Mouse (Mus musculus): ENCODE data around the gene Crls1. TPM values are rescaled to one million over a fixed set of nuclear protein-coding genes. Genes with fewer than 3 reads are reported as not detected.

Crls1 gene
- polyA plus RNA-seq, 1 experiment: 28.3 TPM

DNA sequence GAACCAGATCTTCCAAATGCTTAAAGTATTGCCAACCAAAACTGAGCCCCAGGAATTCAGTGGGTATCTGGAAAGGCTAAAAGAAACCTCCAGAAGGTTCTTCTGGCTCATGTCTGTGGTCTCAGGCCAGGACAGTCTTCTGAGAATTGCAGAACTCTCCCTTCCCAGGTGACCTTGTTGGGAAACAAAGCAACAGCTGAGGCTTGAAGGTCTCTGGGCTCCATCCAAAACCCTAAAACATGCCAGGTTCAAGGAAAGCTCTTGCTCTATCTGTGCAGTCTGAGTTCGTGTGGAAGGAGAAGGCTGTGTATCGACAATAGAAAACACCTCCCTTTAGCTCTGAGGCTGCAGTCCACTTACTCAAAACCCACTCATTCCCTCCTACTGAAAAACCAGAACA is 58.5 kb downstream of the Crls1 start:
- H3K4me3 ChIP-seq (ENCODE audit: insufficient read depth, low read length): no peak overlapping the region
- no peak overlapping the region for H3K27ac ChIP-seq (ENCODE audit: insufficient read depth, low read length)
- TF ChIP-seq POLR2A (IDR thresholded peaks at IDR 0.05; ENCODE audit: extremely low read depth, insufficient read depth, low read length) (no peak), CTCF (IDR thresholded peaks at IDR 0.05; ENCODE audit: extremely low read depth, insufficient read depth, low read length) (no peak)
- no peaks in the 10 kb centered on the region for H3K4me1 ChIP-seq (ENCODE audit: control insufficient read depth, insufficient read depth, low read length)

DNA sequence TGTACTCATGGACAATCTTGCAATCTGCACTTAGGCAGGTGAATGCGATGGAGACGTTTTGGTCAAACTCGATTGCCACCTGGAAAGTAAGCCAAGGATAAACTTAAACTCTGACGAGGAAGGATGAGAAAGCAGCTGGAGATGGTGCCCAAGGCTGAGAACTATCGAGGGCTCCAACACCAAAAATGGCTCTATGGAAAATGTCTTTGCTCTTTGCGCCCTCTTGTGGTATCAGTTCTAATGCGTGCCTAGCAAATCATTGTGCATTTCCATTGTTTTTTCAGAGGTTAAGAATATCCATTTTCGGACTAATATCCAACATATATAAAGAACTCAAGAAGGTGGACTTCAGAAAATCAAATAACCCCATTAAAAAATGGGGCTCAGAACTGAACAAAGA is 60.3 kb downstream of the Crls1 start:
- no peak overlapping the region for H3K27ac ChIP-seq (ENCODE audit: insufficient read depth, low read length)
- TF ChIP-seq POLR2A (IDR thresholded peaks at IDR 0.05; ENCODE audit: extremely low read depth, insufficient read depth, low read length): no peak
- TF ChIP-seq CTCF (IDR thresholded peaks at IDR 0.05; ENCODE audit: extremely low read depth, insufficient read depth, low read length): peak; percentile 50

DNA sequence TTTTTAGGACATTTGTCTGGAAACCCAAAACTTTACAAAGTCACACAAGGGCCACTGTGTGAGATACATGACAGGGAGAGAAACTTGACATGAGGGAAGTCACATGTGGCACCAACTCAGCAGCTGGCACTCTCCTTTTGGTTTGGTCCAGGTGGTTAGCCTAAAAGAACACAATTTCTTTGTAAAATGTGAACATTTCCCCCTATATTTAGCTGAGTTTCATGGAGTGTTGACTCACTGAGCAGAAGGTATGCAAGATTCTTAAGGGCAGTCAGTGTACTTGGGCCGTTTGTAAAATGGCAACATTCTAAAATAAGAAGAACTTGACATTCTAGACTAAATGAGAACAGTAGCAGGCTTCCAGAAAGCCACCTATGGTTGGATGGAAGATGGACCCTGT is 68.3 kb downstream of the Crls1 start:
- no peak overlapping the region for H3K4me3 ChIP-seq (ENCODE audit: insufficient read depth, low read length)
- H3K27ac ChIP-seq (ENCODE audit: insufficient read depth, low read length): no peak overlapping the region
- H3K4me1 ChIP-seq (ENCODE audit: control insufficient read depth, insufficient read depth, low read length): peaks cover 1% of the 10 kb centered on the region; the same call in 1 of the 2 replicates
- no peak for TF ChIP-seq POLR2A (IDR thresholded peaks at IDR 0.05; ENCODE audit: extremely low read depth, insufficient read depth, low read length)
- TF ChIP-seq CTCF (IDR thresholded peaks at IDR 0.05; ENCODE audit: extremely low read depth, insufficient read depth, low read length): no peak

More for the DNA sequence above, 60.3 kb downstream of the Crls1 start:
- Histone ChIP-seq H3K4me1 (ENCODE audit: control insufficient read depth, insufficient read depth, low read length) (no peaks in the 10 kb centered on the region), H3K4me3 (ENCODE audit: insufficient read depth, low read length) (no peak overlapping the region)

Other genes starting within 250 kb of the Crls1 start
- gene Shld1, start 159.7 kb upstream of the Crls1 start, polyA plus RNA-seq (2012; rRNA removed): 21.7 and 23.4 TPM in 2 replicates
- gene Chgb, start 65.4 kb upstream of the Crls1 start, polyA plus RNA-seq (2012; rRNA removed): 234 and 289 TPM in 2 replicates
- 25.3 and 28.6 TPM in 2 replicates for gene Trmt6, start 30.6 kb upstream of the Crls1 start, polyA plus RNA-seq (2012; rRNA removed)
- gene Mcm8, start 30.5 kb upstream of the Crls1 start, polyA plus RNA-seq (2012; rRNA removed): 3.4 and 3.9 TPM in 2 replicates
- 0.19 and 0.38 TPM in 2 replicates for gene Lrrn4, start 34.2 kb downstream of the Crls1 start, polyA plus RNA-seq (2012; rRNA removed)
- 0.09 and 0.25 TPM in 2 replicates for gene Fermt1, start 99.2 kb downstream of the Crls1 start, polyA plus RNA-seq (2012; rRNA removed)

Measured in cortical plate, adult 2 months (tissue).